Mouse (Mus musculus) CH12.LX (cell line): Measurements from ENCODE around the gene Dcp1b. TPM values are rescaled to one million over a fixed set of nuclear protein-coding genes. Genes with fewer than 3 reads are reported as not detected.

Experiments
- DNase-seq: peaks from one replicate; pipeline ENCODE4 v3.0.0-alpha.2; 2013; ENCODE audit errors: extremely low read depth
- H3K27ac ChIP-seq: 2 replicates; pipeline ENCODE4 v1.5.1; 2012; ENCODE audit warnings: low read depth, mild to moderate bottlenecking, control low read depth, moderate library complexity; ENCODE audit not compliant: insufficient read depth
- H3K27me3 ChIP-seq: replicated peaks from 2 replicates; pipeline ENCODE3; 2012; ENCODE audit warnings: inconsistent platforms
- H3K36me3 ChIP-seq, 2 experiments: replicated peaks in 1 of 2; 2 replicates each; pipeline versions ENCODE3 to v1.6.1; 2012; ENCODE audit warnings: inconsistent platforms in 1 of 2, low read length in 1 of 2, mild to moderate bottlenecking in 1 of 2, mixed read lengths in 1 of 2, moderate library complexity in 1 of 2; ENCODE audit not compliant: control insufficient read depth in 1 of 2, insufficient read depth in 1 of 2
- H3K4me1 ChIP-seq, 2 experiments: 2 replicates each; pipeline ENCODE4 v1.6.1; 2012; ENCODE audit warnings: inconsistent platforms in 1 of 2, moderate library complexity in 1 of 2; ENCODE audit not compliant: insufficient read depth in 2 of 2, control insufficient read depth in 1 of 2
- H3K4me2 ChIP-seq: 2 replicates; pipeline ENCODE4 v1.6.1; 2012; ENCODE audit warnings: low read depth, mild to moderate bottlenecking, control low read depth; ENCODE audit not compliant: poor library complexity, insufficient read depth, severe bottlenecking
- H3K4me3 ChIP-seq, 3 experiments: fragments of 150-350 bp in 1 of 3; sonication (generic) in 1 of 3; replicated peaks in 1 of 3; 2 replicates each; pipeline versions ENCODE3 to v1.5.1; 2011 to 2012; ENCODE audit warnings: low read depth in 2 of 3, low read length in 2 of 3, mild to moderate bottlenecking in 2 of 3, moderate library complexity in 2 of 3, control low read depth in 1 of 3, improper control_type of control experiment in 1 of 3, inconsistent platforms in 1 of 3, mixed read lengths in 1 of 3; ENCODE audit not compliant: poor library complexity in 1 of 3
- H3K79me2 ChIP-seq: replicated peaks from 2 replicates; pipeline ENCODE4 v1.6.1; 2012; ENCODE audit warnings: mild to moderate bottlenecking, moderate library complexity; ENCODE audit not compliant: control insufficient read depth, poor library complexity, insufficient read depth, severe bottlenecking; ENCODE audit errors: extremely low read depth
- H3K9ac ChIP-seq: 2 replicates; pipeline ENCODE4 v1.6.1; 2012; ENCODE audit warnings: low read depth, mild to moderate bottlenecking, control low read depth, moderate library complexity; ENCODE audit not compliant: insufficient read depth
- H3K9me3 ChIP-seq: replicated peaks from 2 replicates; pipeline ENCODE3; 2012; ENCODE audit warnings: low read length, inconsistent platforms, mixed read lengths
- BHLHE40 ChIP-seq: IDR thresholded peaks from 2 replicates; pipeline ENCODE4 v1.6.1; 2011; ENCODE audit warnings: mild to moderate bottlenecking, low read depth, low read length, improper control_type of control experiment
- CHD1 ChIP-seq: IDR thresholded peaks from 2 replicates; pipeline ENCODE4 v1.6.1; 2012; ENCODE audit warnings: low read depth, low read length, improper control_type of control experiment, inconsistent platforms
- CTCF ChIP-seq, 2 experiments: IDR thresholded peaks in 1 of 2; conservative IDR thresholded peaks in 1 of 2; 2 replicates each; pipeline ENCODE4 v1.5.1; 2011 to 2012; ENCODE audit warnings: low read depth in 2 of 2, low read length in 2 of 2, improper control_type of control experiment in 1 of 2, inconsistent platforms in 1 of 2, mild to moderate bottlenecking in 1 of 2, moderate library complexity in 1 of 2
- E2F4 ChIP-seq: IDR thresholded peaks from 2 replicates; pipeline ENCODE4 v1.6.1; 2011; ENCODE audit warnings: low read depth, low read length, improper control_type of control experiment; ENCODE audit not compliant: insufficient replicate concordance
- ELF1 ChIP-seq: IDR thresholded peaks from 2 replicates; pipeline ENCODE4 v1.6.1; 2014; ENCODE audit warnings: low read depth, mild to moderate bottlenecking, inconsistent platforms, low read length, improper control_type of control experiment
- EP300 ChIP-seq: IDR thresholded peaks from 2 replicates; pipeline ENCODE4 v1.6.1; 2011; ENCODE audit warnings: low read length, improper control_type of control experiment
- GABPA ChIP-seq: IDR thresholded peaks from 2 replicates; pipeline ENCODE4 v1.6.1; 2012; ENCODE audit warnings: low read depth, low read length, improper control_type of control experiment, inconsistent platforms; ENCODE audit not compliant: insufficient replicate concordance
- HCFC1 ChIP-seq: IDR thresholded peaks from 2 replicates; pipeline ENCODE4 v1.6.1; 2012; ENCODE audit warnings: low read depth, mild to moderate bottlenecking, inconsistent platforms, low read length, improper control_type of control experiment
- JUND ChIP-seq: conservative IDR thresholded peaks from 2 replicates; pipeline ENCODE4 v1.6.1; 2011; ENCODE audit warnings: low read depth, low read length, improper control_type of control experiment
- KAT2A ChIP-seq: IDR thresholded peaks from 2 replicates; pipeline ENCODE4 v1.6.1; 2012; ENCODE audit warnings: low read length, improper control_type of control experiment, inconsistent platforms; ENCODE audit not compliant: insufficient replicate concordance
- MAFK ChIP-seq: IDR thresholded peaks from 2 replicates; pipeline ENCODE4 v1.6.1; 2011; ENCODE audit warnings: low read length, improper control_type of control experiment; ENCODE audit not compliant: insufficient replicate concordance
- MAZ ChIP-seq: IDR thresholded peaks from 2 replicates; pipeline ENCODE4 v1.6.1; 2012; ENCODE audit warnings: low read depth, mild to moderate bottlenecking, inconsistent platforms, low read length, improper control_type of control experiment, moderate library complexity
- MYC ChIP-seq: IDR thresholded peaks from 2 replicates; pipeline ENCODE4 v1.6.1; 2011; ENCODE audit warnings: low read depth, mild to moderate bottlenecking, improper control_type of control experiment, low read length
- NELFE ChIP-seq: IDR thresholded peaks from 2 replicates; pipeline ENCODE4 v1.6.1; 2011; ENCODE audit warnings: low read depth, low read length, improper control_type of control experiment
- PAX5 ChIP-seq: IDR thresholded peaks from 2 replicates; pipeline ENCODE4 v1.6.1; 2012; ENCODE audit warnings: low read length, inconsistent platforms, mixed read lengths
- POLR2AphosphoS2 ChIP-seq: IDR thresholded peaks from 2 replicates; pipeline ENCODE4 v1.6.1; 2011; ENCODE audit warnings: low read depth, low read length, improper control_type of control experiment
- SIN3A ChIP-seq: IDR thresholded peaks from 2 replicates; pipeline ENCODE4 v1.6.1; 2012; ENCODE audit warnings: low read length, improper control_type of control experiment, inconsistent platforms
- SMC3 ChIP-seq: IDR thresholded peaks from 2 replicates; pipeline ENCODE4 v1.6.1; 2011; ENCODE audit warnings: low read depth, low read length, improper control_type of control experiment
- TBP ChIP-seq: conservative IDR thresholded peaks from 2 replicates; pipeline ENCODE4 v1.6.1; 2011; ENCODE audit warnings: low read depth, low read length, improper control_type of control experiment
- TCF12 ChIP-seq: IDR thresholded peaks from 2 replicates; pipeline ENCODE4 v1.6.1; 2014; ENCODE audit warnings: low read depth, mild to moderate bottlenecking, inconsistent platforms, low read length, improper control_type of control experiment
- UBTF ChIP-seq: IDR thresholded peaks from 2 replicates; pipeline ENCODE4 v1.6.1; 2012; ENCODE audit warnings: low read depth, mild to moderate bottlenecking, inconsistent platforms, low read length, improper control_type of control experiment, moderate library complexity
- USF1 ChIP-seq: IDR thresholded peaks from 2 replicates; pipeline ENCODE4 v1.6.1; 2014; ENCODE audit warnings: low read depth, mild to moderate bottlenecking, inconsistent platforms, low read length, improper control_type of control experiment
- USF2 ChIP-seq: conservative IDR thresholded peaks from 2 replicates; pipeline ENCODE4 v1.6.1; 2011; ENCODE audit warnings: low read depth, low read length, improper control_type of control experiment
- ZKSCAN1 ChIP-seq: IDR thresholded peaks from 2 replicates; pipeline ENCODE4 v1.6.1; 2012; ENCODE audit warnings: low read depth, inconsistent platforms, low read length, improper control_type of control experiment, borderline replicate concordance
- ZMIZ1 ChIP-seq: IDR thresholded peaks from 2 replicates; pipeline ENCODE4 v1.6.1; 2012; ENCODE audit warnings: low read depth, mild to moderate bottlenecking, inconsistent platforms, low read length, improper control_type of control experiment
- dilution Hi-C: fragments of 300-500 bp; cut with MboI; formaldehyde crosslinking; loops from 2 replicates; pipeline ENCODE4 v1.14.3; 2020; ENCODE audit warnings: low sequenced_read_pairs; ENCODE audit not compliant: extremely low pct_unique_long_range_greater_than_20kb, extremely low pct_ligation_motif_present
- in situ Hi-C: fragments of 300-500 bp; cut with MboI; formaldehyde crosslinking; loops from 3 replicates; pipeline ENCODE4 v1.14.3; 2019; ENCODE audit warnings: low sequenced_read_pairs, low pct_ligation_motif_present, low pct_unique_long_range_greater_than_20kb, mixed read lengths
- polyA plus RNA-seq: library from polyadenylated mRNA; unstranded; fragments of >175 nt; gene quantifications from 2 replicates; pipeline ENCODE4 v1.2.1, GENCODE M21; 2012; ENCODE audit warnings: low read depth; ENCODE audit not compliant: insufficient read length
- total RNA-seq, 2 experiments: library from RNA; depleted of rRNA; stranded (reverse); fragments of 300-350 nt in 1 of 2; fragments of >200 nt in 1 of 2; gene quantifications; 2 replicates each; pipeline ENCODE4 v1.2.3; 2012 to 2014

The Dcp1b gene
- total and polyA plus RNA-seq, 3 experiments: 1.6 to 2.5 (median 2.2) TPM

DNA sequence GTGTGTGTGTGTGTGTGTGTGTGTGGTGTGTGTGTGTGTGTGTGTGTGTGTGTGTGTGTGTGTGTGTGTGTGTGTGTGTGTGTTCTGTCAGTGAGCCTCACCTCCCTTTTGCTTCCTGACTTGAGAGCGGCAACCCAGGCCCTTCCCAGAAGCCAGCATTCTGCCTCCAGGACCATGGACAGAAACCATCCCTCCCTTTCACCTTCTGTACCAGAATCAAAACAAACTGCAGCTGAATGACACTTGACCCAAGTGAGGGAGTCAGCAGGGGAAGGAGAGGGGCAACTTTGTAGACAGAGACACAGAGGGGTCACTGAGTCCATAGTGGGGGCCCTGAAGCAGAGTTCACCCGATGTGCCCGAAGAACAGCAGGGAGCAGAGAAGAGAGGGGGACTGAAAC is 58.0 kb downstream of the Dcp1b start:
- dilution Hi-C loops: no loop called here
- H3K27me3 ChIP-seq: peaks cover 70% of the 10 kb centered on the region
- no peak for TF ChIP-seq E2F4
- no peak for TF ChIP-seq UBTF
- TF ChIP-seq TCF12: no peak
- no peak for TF ChIP-seq JUND
- TF ChIP-seq TBP: no peak
- TF ChIP-seq GABPA: no peak
- TF ChIP-seq MYC: no peak
- no peak for TF ChIP-seq USF1
- no peak for TF ChIP-seq CHD1
- TF ChIP-seq KAT2A: no peak
- no peak for TF ChIP-seq ELF1
- TF ChIP-seq PAX5: no peak
- no peak for TF ChIP-seq BHLHE40
- TF ChIP-seq USF2: no peak
- TF ChIP-seq POLR2AphosphoS2: no peak
- TF ChIP-seq ZKSCAN1: no peak
- TF ChIP-seq NELFE: no peak
- no peak for TF ChIP-seq HCFC1
- TF ChIP-seq SMC3: no peak
- TF ChIP-seq CTCF (conservative IDR thresholded peaks at IDR 0.05 in 1 of 2, IDR thresholded peaks at IDR 0.05 in 1 of 2; ENCODE audit: low read depth in 2 of 2, low read length in 2 of 2): no peak
- DNase-seq: no peak
- no peaks in the 10 kb centered on the region for H3K36me3 ChIP-seq
- H3K4me3 ChIP-seq: no peak overlapping the region
- no peak overlapping the region for H3K9ac ChIP-seq
- no peaks in the 10 kb centered on the region for H3K9me3 ChIP-seq
- no peaks in the 10 kb centered on the region for H3K4me1 ChIP-seq
- in situ Hi-C loops: no loop called here
- no peak overlapping the region for H3K4me2 ChIP-seq
- H3K79me2 ChIP-seq: no peaks in the 10 kb centered on the region
- no peak overlapping the region for H3K27ac ChIP-seq

DNA sequence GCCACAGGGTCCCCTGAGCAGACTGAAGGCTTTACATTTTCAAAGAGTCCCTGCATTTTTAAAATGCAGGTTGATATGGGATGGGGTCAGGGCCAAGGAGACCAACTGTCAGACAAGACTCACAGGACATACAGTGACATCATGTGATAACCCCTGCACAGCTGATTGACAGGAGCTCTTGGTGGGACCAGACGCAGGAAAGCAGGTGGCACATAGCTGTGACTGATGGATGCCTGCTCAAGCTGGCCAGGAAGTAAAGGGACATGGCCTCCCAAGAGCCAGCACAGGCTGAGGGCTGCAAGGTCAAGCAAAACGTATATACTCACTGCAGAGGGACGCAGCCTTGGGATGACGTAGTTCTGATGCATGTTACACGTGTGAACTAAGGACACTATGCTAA is 60.4 kb downstream of the Dcp1b start:
- in situ Hi-C loops: no loop called here

More for the DNA sequence above, 60.4 kb downstream of the Dcp1b start:
- peaks cover 75% of the 10 kb centered on the region for H3K27me3 ChIP-seq
- H3K9me3 ChIP-seq: no peaks in the 10 kb centered on the region
- no peak overlapping the region for H3K4me3 ChIP-seq
- no peaks in the 10 kb centered on the region for H3K79me2 ChIP-seq
- TF ChIP-seq SIN3A (no peak), KAT2A (no peak), USF1 (no peak), MAZ (no peak), CHD1 (no peak), HCFC1 (no peak), MAFK (no peak), TCF12 (no peak), EP300 (no peak), ZMIZ1 (no peak)
- H3K9ac ChIP-seq: no peak overlapping the region
- DNase-seq: no peak
- no peaks in the 10 kb centered on the region for H3K4me1 ChIP-seq
- H3K27ac ChIP-seq: no peak overlapping the region
- no peaks in the 10 kb centered on the region for H3K36me3 ChIP-seq
- dilution Hi-C loops: no loop called here
- no peak overlapping the region for H3K4me2 ChIP-seq
